Mouse (Mus musculus) ES-Bruce4 (cell line): ENCODE data around the gene Urgcp. TPM values are rescaled to one million over a fixed set of nuclear protein-coding genes. Genes with fewer than 3 reads are reported as not detected.

Experiments used
- H3K27ac ChIP-seq: 2 replicates; pipeline ENCODE4 v1.5.1; 2012; ENCODE audit warnings: low read length, inconsistent platforms; ENCODE audit not compliant: insufficient read depth
- H3K27me3 ChIP-seq: 2 replicates; pipeline ENCODE4 v1.6.1; 2012; ENCODE audit warnings: mild to moderate bottlenecking, low read length, inconsistent platforms; ENCODE audit not compliant: control insufficient read depth, poor library complexity, insufficient read depth, severe bottlenecking
- H3K36me3 ChIP-seq: 2 replicates; pipeline ENCODE4 v1.6.1; 2012; ENCODE audit warnings: inconsistent platforms, mild to moderate bottlenecking, low read length, moderate library complexity; ENCODE audit not compliant: control insufficient read depth, poor library complexity, insufficient read depth, severe bottlenecking
- H3K4me1 ChIP-seq: one replicate; pipeline ENCODE4 v1.8.1; 2011; ENCODE audit warnings: low read length; ENCODE audit not compliant: control insufficient read depth, insufficient read depth
- H3K4me3 ChIP-seq: 2 replicates; pipeline ENCODE4 v1.5.1; 2011; ENCODE audit warnings: low read depth, mild to moderate bottlenecking, low read length
- H3K9ac ChIP-seq: 2 replicates; pipeline ENCODE4 v1.6.1; 2012; ENCODE audit warnings: low read depth, mild to moderate bottlenecking, inconsistent platforms; ENCODE audit not compliant: poor library complexity, severe bottlenecking
- H3K9me3 ChIP-seq: replicated peaks from 2 replicates; pipeline ENCODE4 v1.6.1; 2012; ENCODE audit warnings: mild to moderate bottlenecking, low read length, inconsistent platforms; ENCODE audit not compliant: control insufficient read depth, poor library complexity, insufficient read depth, severe bottlenecking
- CTCF ChIP-seq: IDR thresholded peaks from one replicate; pipeline ENCODE4 v1.8.1; 2011; ENCODE audit warnings: low read depth, low read length
- EP300 ChIP-seq: IDR thresholded peaks from 2 replicates; pipeline ENCODE4 v1.6.1; 2011; ENCODE audit warnings: low read depth, low read length; ENCODE audit not compliant: insufficient read depth
- POLR2A ChIP-seq: IDR thresholded peaks from one replicate; pipeline ENCODE4 v1.8.1; 2011; ENCODE audit warnings: low read length; ENCODE audit not compliant: insufficient read depth
- polyA plus RNA-seq: library from polyadenylated mRNA; stranded (reverse); fragments of >200 nt; gene quantifications from 2 replicates; pipeline ENCODE4 v1.2.4, GENCODE M21; 2011; ENCODE audit warnings: low read depth; ENCODE audit not compliant: missing spikeins, insufficient read depth, insufficient read length

The Urgcp gene
- polyA plus RNA-seq, 1 experiment: 10.6 TPM

- no peak overlapping the region for H3K27ac ChIP-seq
- no peak for TF ChIP-seq POLR2A
- no peak for TF ChIP-seq EP300
- no peak for TF ChIP-seq CTCF
- H3K27me3 ChIP-seq: no peaks in the 10 kb centered on the region
Measured at GRCm38 (mm10) chr11:5734323-5734722, 27.9 kb downstream of the Urgcp start.

GRCm38 (mm10) chr11:5732401-5732800 lies 29.8 kb downstream of the Urgcp start:
- Histone ChIP-seq H3K4me1 (no peaks in the 10 kb centered on the region), H3K36me3 (no peaks in the 10 kb centered on the region), H3K9ac (no peak overlapping the region), H3K27me3 (no peaks in the 10 kb centered on the region), H3K4me3 (no peak overlapping the region), H3K9me3 (no peaks in the 10 kb centered on the region), H3K27ac (no peak overlapping the region)
- TF ChIP-seq CTCF (no peak), POLR2A (no peak), EP300 (no peak)

More at GRCm38 (mm10) chr11:5734323-5734722, 27.9 kb downstream of the Urgcp start:
- H3K4me3 ChIP-seq: no peak overlapping the region
- H3K9ac ChIP-seq: no peak overlapping the region
- no peaks in the 10 kb centered on the region for H3K36me3 ChIP-seq
- no peaks in the 10 kb centered on the region for H3K4me1 ChIP-seq
- no peaks in the 10 kb centered on the region for H3K9me3 ChIP-seq

- H3K9me3 ChIP-seq: no peaks in the 10 kb centered on the region
- H3K4me3 ChIP-seq: no peak overlapping the region
- no peak overlapping the region for H3K9ac ChIP-seq
- no peak overlapping the region for H3K27ac ChIP-seq
- H3K36me3 ChIP-seq: no peaks in the 10 kb centered on the region
- TF ChIP-seq EP300: no peak
- no peaks in the 10 kb centered on the region for H3K4me1 ChIP-seq
- H3K27me3 ChIP-seq: no peaks in the 10 kb centered on the region
Measured at GRCm38 (mm10) chr11:5729582-5729981, 32.6 kb downstream of the Urgcp start.

- H3K36me3 ChIP-seq: no peaks in the 10 kb centered on the region
- no peak overlapping the region for H3K9ac ChIP-seq
- TF ChIP-seq POLR2A (no peak), EP300 (no peak), CTCF (no peak)
- peaks cover 5% of the 10 kb centered on the region for H3K4me1 ChIP-seq
- H3K27me3 ChIP-seq: no peaks in the 10 kb centered on the region
- no peak overlapping the region for H3K4me3 ChIP-seq
- no peaks in the 10 kb centered on the region for H3K9me3 ChIP-seq
- no peak overlapping the region for H3K27ac ChIP-seq
Measured at GRCm38 (mm10) chr11:5718611-5719354, 43.4 kb downstream of the Urgcp start.

GRCm38 (mm10) chr11:5716938-5717705 lies 45.1 kb downstream of the Urgcp start:
- H3K4me3 ChIP-seq: peak overlapping the region; percentile 6

GRCm38 (mm10) chr11:5716246-5716645 lies 45.9 kb downstream of the Urgcp start:
- Histone ChIP-seq H3K4me3 (peak overlapping the region; percentile 6; the same call in 1 of the 2 replicates), H3K27me3 (no peaks in the 10 kb centered on the region), H3K9me3 (no peaks in the 10 kb centered on the region), H3K4me1 (peaks cover 5% of the 10 kb centered on the region), H3K27ac (no peak overlapping the region), H3K36me3 (no peaks in the 10 kb centered on the region), H3K9ac (peak overlapping the region; percentile 15; the same call in 1 of the 2 replicates)
- no peak for TF ChIP-seq EP300
- TF ChIP-seq CTCF: no peak
- TF ChIP-seq POLR2A: no peak

More at GRCm38 (mm10) chr11:5716938-5717705, 45.1 kb downstream of the Urgcp start:
- no peaks in the 10 kb centered on the region for H3K27me3 ChIP-seq
- no peak overlapping the region for H3K27ac ChIP-seq
- TF ChIP-seq EP300 (no peak), CTCF (no peak), POLR2A (no peak)
- peak overlapping the region; percentile 15; the same call in 1 of the 2 replicates for H3K9ac ChIP-seq
- peaks cover 5% of the 10 kb centered on the region for H3K4me1 ChIP-seq
- no peaks in the 10 kb centered on the region for H3K36me3 ChIP-seq
- no peaks in the 10 kb centered on the region for H3K9me3 ChIP-seq
